Mouse (Mus musculus) intestine, postnatal 0 days (tissue): ENCODE measurements around the gene Srek1ip1. TPM values are rescaled to one million over a fixed set of nuclear protein-coding genes. Genes with fewer than 3 reads are reported as not detected.

ENCODE experiments used
- ATAC-seq: fragments of 200-750 bp; cut with Nextera tagmentation; 2 replicates; pipeline ENCODE4 v1.8.0; 2017; ENCODE audit warnings: mild to moderate bottlenecking, moderate TSS enrichment, moderate library complexity
- H3K27ac ChIP-seq: fragments of 300-500 bp; sonication (generic); 2 replicates; pipeline ENCODE4 v1.5.1; 2014; ENCODE audit warnings: mild to moderate bottlenecking, low read depth, low read length, moderate library complexity
- H3K27me3 ChIP-seq: fragments of 300-500 bp; sonication (generic); replicated peaks from 2 replicates; pipeline ENCODE4 v1.6.1; 2014; ENCODE audit warnings: low read length, mixed read lengths; ENCODE audit not compliant: control insufficient read depth, insufficient read depth
- H3K36me3 ChIP-seq: fragments of 300-500 bp; sonication (generic); 2 replicates; pipeline ENCODE4 v1.6.1; 2014; ENCODE audit warnings: mild to moderate bottlenecking, moderate library complexity; ENCODE audit not compliant: control insufficient read depth, insufficient read depth
- H3K4me1 ChIP-seq: fragments of 300-500 bp; sonication (generic); replicated peaks from 2 replicates; pipeline ENCODE4 v1.6.1; 2014; ENCODE audit warnings: antibody characterized with exemption, low read length, mixed read lengths; ENCODE audit not compliant: control insufficient read depth, insufficient read depth
- H3K4me2 ChIP-seq: fragments of 300-500 bp; sonication (generic); replicated peaks from 2 replicates; pipeline ENCODE4 v1.6.1; 2014; ENCODE audit warnings: low read depth, mild to moderate bottlenecking, moderate library complexity
- H3K4me3 ChIP-seq: fragments of 300-500 bp; sonication (generic); 2 replicates; pipeline ENCODE4 v1.5.1; 2014; ENCODE audit warnings: low read depth, low read length
- H3K9ac ChIP-seq: fragments of 300-500 bp; sonication (generic); 2 replicates; pipeline ENCODE4 v1.6.1; 2014; ENCODE audit warnings: mild to moderate bottlenecking, low read depth, low read length
- H3K9me3 ChIP-seq: fragments of 300-500 bp; sonication (generic); 2 replicates; pipeline ENCODE4 v1.6.1; 2016; ENCODE audit warnings: mixed run types; ENCODE audit not compliant: control insufficient read depth
- CTCF ChIP-seq: sonication (generic); IDR thresholded peaks from 2 replicates; pipeline ENCODE4 v1.5.1; 2016; ENCODE audit warnings: low read depth, mild to moderate bottlenecking, control low read depth, antibody characterized with exemption, moderate library complexity
- WGBS: fragments of 180-500 bp; shearing (Covaris S2); extraction: QIAGEN DNeasy Blood & Tissue Kit; methylation state at CpG from one replicate; pipeline ENCODE4 v1.1.7; 2014; 5-methylcytosine and 5-hydroxymethylcytosine counted together
- polyA plus RNA-seq: library from polyadenylated mRNA; unstranded; fragments of >200 nt; fragmentation: Nextera tagmentation; extraction: Ambion mirVana; gene quantifications from 2 replicates; pipeline ENCODE4 v1.2.1, GENCODE M21; 2015

The Srek1ip1 gene
- polyA plus RNA-seq, 1 experiment from 2014 or later = 23.3 TPM

DNA sequence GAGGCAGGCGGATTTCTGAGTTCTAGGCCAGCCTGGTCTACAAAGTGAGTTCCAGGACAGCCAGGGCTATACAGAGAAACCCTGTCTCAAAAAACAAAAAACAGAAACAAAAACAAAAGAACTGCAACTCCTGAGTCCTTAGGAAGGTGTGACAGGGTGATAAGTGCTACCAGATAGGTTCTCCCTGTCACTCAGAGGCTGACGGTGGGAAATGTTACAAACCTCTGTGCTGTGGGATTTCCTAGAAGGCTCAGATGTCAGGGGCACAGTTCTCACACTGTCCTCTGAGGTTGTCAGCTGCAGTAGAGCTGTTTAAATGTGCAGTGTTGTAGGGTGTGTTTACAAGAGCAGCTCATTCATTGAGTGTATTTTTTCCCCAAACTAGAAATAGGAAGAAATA lies 33.2 kb downstream of the Srek1ip1 start:
- Histone ChIP-seq H3K4me3 (no peak overlapping the region), H3K9ac (no peak overlapping the region), H3K36me3 (peaks cover 32% of the 10 kb centered on the region), H3K4me1 (0 out of 2 replicates have a peak, but pooled peaks cover 4% of the 10 kb centered on the region), H3K27me3 (no peaks in the 10 kb centered on the region), H3K4me2 (no peak overlapping the region), H3K9me3 (peaks cover 3% of the 10 kb centered on the region; the same call in 1 of the 2 replicates), H3K27ac (no peak overlapping the region)
- no peak for ATAC-seq
- 79% methylated on average over 2 of the region's 2 CpGs for WGBS
- TF ChIP-seq CTCF = no peak

DNA sequence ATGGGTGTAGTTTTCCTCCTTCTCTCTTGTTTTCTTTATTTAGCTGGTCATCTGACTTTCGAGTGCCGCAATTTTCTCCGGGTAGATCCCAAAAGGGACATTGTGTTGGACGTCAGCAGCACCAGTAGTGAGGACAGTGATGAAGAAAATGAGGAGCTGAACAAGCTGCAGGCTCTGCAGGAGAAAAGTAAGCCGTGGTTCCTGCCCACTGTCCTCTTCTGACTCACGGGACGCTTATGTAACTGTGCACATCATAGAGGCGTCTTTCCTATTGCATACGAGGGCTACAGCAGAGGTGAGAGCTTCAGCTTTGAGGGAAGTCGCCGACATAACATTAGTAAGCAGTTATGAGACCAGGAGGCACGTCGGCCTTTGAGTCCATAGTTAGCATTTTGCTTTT lies 40.5 kb downstream of the Srek1ip1 start:
- H3K36me3 ChIP-seq = peaks cover 54% of the 10 kb centered on the region
- ATAC-seq = no peak
- 95% methylated on average over 13 of the region's 13 CpGs for WGBS

DNA sequence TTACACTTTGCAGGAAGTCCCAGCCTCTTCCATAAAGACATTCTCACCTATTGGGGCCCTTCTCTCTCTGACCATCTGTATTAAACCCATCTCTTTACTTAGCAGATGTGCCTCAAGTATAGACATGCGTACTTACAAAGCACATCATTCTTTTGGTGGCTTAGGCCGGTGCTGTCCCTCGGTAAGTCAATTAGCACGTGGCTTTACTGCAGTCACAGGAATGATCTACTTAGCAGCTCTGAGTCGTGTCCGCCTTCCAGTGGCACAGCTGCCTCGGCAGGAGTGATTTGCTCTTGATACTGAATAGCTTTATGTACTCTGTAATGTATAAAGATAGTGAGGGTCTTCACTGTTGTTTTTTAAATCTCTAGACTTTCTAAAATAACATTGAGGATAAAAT lies 45.3 kb downstream of the Srek1ip1 start:
- TF ChIP-seq CTCF = no peak
- Histone ChIP-seq H3K9ac (no peak overlapping the region), H3K4me3 (no peak overlapping the region), H3K27ac (no peak overlapping the region), H3K4me1 (no peaks in the 10 kb centered on the region), H3K36me3 (peaks cover 40% of the 10 kb centered on the region), H3K27me3 (no peaks in the 10 kb centered on the region), H3K4me2 (no peak overlapping the region), H3K9me3 (no peaks in the 10 kb centered on the region)
- 74% methylated on average over 7 of the region's 7 CpGs for WGBS
- no peak for ATAC-seq

More for the DNA sequence above, 40.5 kb downstream of the Srek1ip1 start:
- Histone ChIP-seq H3K4me2 (no peak overlapping the region), H3K4me1 (no peaks in the 10 kb centered on the region), H3K4me3 (no peak overlapping the region), H3K27ac (no peak overlapping the region), H3K9ac (no peak overlapping the region), H3K27me3 (no peaks in the 10 kb centered on the region), H3K9me3 (no peaks in the 10 kb centered on the region)
- TF ChIP-seq CTCF = no peak

DNA sequence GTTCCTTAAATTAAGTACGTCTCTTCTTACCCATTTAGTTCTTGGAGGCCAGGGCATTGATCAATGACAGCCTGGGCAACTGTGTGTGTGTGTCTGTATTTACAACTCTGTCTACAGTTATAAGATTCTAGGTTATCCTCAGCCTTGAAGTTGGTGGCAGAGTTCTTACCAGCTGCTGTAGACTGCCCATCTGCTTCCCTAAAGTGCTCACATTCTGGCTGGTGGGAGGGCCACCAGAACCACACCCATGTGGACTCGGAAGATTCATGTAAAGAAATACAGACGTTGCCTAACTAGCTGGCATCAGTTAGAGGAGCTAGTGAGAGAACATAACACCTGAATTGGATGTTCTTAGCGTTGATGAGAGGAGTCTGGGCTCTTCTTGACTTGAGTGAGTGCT lies 49.7 kb downstream of the Srek1ip1 start:
- no peak for TF ChIP-seq CTCF
- no peak overlapping the region for H3K9ac ChIP-seq
- no peak for ATAC-seq
- WGBS = 57% methylated on average over 4 of the region's 4 CpGs
- no peaks in the 10 kb centered on the region for H3K27me3 ChIP-seq
- no peak overlapping the region for H3K4me2 ChIP-seq
- no peaks in the 10 kb centered on the region for H3K9me3 ChIP-seq
- no peak overlapping the region for H3K4me3 ChIP-seq
- no peak overlapping the region for H3K27ac ChIP-seq
- H3K36me3 ChIP-seq = peaks cover 16% of the 10 kb centered on the region
- H3K4me1 ChIP-seq = no peaks in the 10 kb centered on the region

DNA sequence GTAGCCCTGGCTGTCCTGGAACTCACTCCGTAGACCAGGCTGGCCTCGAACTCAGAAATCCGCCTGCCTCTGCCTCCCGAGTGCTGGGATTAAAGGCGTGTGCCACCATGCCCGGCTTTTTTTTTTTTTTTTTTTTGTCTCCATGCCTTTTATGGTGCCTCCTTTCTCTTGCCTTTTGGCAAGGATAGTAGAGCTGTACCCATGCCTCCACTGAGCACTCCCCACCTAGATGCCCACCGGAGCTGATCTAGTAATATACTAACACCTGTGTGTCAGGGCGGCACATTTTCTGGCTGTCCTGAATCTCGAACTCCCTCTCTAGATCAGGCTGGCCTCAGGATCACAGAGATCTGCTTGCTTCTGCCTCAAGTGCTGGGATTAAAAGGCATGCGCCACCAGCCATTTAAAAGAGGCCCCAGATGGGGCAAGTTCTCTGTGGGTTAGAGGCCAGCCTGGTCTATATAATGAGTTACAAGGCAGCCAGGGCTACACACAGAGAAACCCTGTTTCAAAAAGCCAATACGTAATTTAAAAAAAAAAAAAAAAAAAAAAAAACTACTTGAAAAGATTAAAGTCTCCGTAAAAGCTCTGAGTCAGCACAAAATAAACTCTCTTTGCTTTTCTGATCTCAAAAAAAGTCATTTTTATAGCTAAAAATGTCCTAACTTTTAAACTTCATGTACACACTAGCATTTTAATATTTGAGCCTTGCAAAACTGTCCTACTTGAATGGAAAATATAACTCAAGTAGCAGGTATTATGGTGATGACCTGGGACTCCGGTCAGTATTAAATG lies 51.2 kb downstream of the Srek1ip1 start:
- H3K36me3 ChIP-seq = peaks cover 4% of the 10 kb centered on the region; the same call in 1 of the 2 replicates
- no peak for TF ChIP-seq CTCF
- no peak overlapping the region for H3K4me3 ChIP-seq
- no peaks in the 10 kb centered on the region for H3K9me3 ChIP-seq
- no peaks in the 10 kb centered on the region for H3K27me3 ChIP-seq
- 86% methylated on average over 13 of the region's 13 CpGs for WGBS
- H3K9ac ChIP-seq = no peak overlapping the region
- H3K27ac ChIP-seq = no peak overlapping the region
- H3K4me2 ChIP-seq = no peak overlapping the region
- no peaks in the 10 kb centered on the region for H3K4me1 ChIP-seq
- no peak for ATAC-seq

DNA sequence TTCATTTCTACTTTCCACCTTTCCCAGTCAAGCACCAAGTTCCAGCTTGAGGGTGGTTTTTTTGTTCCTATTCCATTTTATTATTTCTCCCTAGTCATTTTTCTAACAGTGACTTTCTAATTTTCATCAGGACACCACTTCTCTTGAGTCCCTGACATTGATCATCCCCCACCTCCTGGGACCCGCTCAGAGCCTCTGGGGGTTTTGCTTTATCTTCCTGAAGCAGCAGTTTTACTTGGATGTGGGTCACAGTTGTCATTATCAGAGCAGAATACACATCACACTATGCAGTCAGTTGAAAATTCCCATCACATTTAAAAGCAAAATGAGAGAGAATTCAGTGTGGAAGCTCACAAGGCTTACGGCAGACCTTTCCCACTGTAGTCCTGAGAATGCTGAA lies 61.4 kb downstream of the Srek1ip1 start:
- Histone ChIP-seq H3K27me3 (no peaks in the 10 kb centered on the region), H3K36me3 (no peaks in the 10 kb centered on the region), H3K9ac (no peak overlapping the region), H3K9me3 (no peaks in the 10 kb centered on the region), H3K4me1 (no peaks in the 10 kb centered on the region), H3K27ac (no peak overlapping the region), H3K4me3 (no peak overlapping the region), H3K4me2 (no peak overlapping the region)
- no peak for ATAC-seq
- 80% methylated on average over 2 of the region's 2 CpGs for WGBS
- no peak for TF ChIP-seq CTCF
